Mouse (Mus musculus): ENCODE measurements at regions not wholly inside any gene's neighbourhood (a gene's known extent, or its start where the extent isn't known, plus 50 kb on each side); places are given as distances from the start of the nearest gene placed in this dataset.

DNA sequence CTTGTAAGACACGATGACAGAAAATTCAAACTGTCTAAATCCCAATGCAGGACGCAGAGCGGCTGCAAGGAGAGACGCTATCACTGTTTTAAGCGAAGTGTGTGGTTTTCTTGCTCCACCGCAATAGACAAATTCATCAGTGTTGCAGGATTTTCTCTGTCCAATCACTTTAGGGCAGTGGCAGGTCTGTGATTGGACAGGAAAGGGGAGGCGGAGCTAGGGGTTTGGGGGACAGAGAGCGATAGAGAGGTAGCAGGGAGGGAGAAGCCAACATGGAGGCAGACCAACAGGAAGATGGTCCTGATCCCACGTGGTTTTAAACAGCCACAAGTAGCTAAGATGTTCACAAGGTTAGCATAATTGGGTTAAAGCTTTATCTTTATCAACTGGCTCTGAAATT is 209.7 kb upstream of the Runx1 start:
- no peak for DNase-seq (ENCODE audit: extremely low read depth, insufficient read length, low spot score)

DNA sequence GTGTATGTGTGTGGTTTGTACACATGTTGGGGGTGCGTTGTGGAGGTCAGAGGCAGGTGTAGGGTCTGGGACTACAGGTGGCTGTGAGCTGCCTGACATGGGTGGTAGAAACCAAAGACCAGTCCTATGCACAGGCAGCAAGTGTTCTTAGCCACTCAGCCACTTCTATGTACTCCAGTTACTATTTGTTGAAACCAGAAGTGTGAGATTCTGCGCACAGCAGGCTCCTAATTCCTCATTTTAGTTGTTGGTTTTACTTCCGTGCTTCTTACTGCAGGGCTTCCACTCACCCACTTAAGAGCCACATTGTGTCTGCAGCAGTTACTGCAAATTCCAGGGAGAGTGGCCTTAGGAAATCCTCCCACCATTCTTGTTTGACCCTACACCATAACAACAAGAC is 208.0 kb upstream of the Runx1 start:
- DNase-seq (ENCODE audit: extremely low read depth, insufficient read length, low spot score) = no peak

DNA sequence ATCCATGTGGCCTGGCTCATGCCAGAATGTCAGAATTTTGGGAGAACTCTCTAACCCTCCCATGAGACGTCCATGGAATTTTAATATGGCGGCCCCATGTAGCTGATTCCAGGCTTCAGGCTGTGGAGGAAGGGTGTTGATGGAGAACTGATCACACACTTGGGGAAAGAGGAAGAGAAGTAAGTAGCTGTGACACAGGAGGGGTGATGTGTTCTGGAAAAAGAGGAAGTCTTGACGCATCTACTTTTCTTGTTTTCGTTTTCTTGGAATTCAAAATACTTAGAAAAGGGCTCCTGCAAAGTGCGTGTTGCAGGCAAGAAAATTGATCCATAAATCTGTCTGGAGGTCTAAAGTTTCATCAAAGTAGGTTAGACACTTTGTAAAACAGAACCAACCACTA is 205.7 kb upstream of the Runx1 start:
- DNase-seq (ENCODE audit: extremely low read depth, insufficient read length, low spot score) = no peak

DNA sequence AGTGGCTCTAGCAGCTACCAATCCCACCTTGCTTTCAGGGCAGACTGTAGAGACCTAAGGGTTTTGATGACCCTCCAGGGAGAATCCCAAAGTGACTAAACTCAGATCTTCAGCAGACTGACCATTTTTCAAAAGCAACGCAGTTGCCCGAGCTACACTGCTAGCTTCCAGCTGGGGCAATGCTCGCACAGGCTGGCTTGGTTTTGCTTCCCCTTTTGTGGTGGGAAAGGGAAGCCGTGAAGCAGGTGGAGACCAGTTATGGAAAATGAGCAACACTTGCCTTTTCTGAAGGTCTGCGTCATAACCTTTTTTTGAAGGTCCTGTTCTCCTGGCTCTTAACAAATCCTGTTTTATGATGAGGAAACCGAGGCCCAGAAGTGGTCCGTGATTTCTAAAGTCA is 202.7 kb upstream of the Runx1 start:
- no peak for DNase-seq (ENCODE audit: extremely low read depth, insufficient read length, low spot score)

DNA sequence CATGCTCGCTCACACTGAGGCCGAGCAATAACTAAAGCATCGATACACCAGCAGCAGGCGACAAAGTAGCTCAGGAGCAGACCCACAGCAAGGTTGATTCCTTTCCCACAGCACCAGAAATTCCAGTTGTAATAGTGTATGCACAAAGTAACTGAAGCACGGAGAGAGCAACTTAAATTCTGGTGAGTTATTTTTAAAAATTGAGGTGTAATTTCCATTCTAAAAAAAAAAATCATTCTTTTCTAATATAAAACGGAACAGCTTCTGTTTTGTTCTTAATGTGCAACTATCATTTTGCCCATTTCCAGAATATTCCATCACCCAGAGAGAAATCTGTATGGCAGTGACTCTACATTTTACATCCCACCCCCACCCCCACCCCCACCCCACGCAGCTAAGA is 202.1 kb upstream of the Runx1 start:
- DNase-seq (ENCODE audit: extremely low read depth, insufficient read length, low spot score) = no peak

DNA sequence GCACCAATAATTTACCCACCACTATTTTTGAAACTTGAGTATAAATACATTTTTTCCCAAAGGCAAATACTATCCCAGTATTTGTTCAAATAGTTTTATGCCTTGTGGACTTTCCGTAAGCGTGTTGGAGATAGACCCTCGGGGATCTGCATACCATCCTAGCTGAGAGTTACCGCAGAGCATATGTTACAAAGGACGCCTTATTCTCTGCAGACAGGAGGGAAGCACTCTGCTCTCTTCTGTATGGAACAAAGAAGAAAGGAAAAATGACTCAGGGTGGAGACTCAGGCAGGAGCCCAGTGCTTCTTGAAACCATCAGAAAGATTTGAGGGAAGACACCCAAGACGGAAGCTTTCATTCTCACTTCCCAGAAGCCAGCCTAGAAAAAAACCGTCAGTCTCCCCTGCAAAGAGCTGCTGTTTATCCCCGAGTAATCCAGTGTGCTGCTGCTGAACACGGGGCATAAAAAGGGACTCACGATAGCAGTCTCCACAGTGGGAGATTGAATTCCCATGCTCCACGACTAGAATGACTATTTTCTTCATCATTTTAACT is 200.2 kb upstream of the Runx1 start:
- DNase-seq (ENCODE audit: extremely low read depth, insufficient read length, low spot score) = no peak

DNA sequence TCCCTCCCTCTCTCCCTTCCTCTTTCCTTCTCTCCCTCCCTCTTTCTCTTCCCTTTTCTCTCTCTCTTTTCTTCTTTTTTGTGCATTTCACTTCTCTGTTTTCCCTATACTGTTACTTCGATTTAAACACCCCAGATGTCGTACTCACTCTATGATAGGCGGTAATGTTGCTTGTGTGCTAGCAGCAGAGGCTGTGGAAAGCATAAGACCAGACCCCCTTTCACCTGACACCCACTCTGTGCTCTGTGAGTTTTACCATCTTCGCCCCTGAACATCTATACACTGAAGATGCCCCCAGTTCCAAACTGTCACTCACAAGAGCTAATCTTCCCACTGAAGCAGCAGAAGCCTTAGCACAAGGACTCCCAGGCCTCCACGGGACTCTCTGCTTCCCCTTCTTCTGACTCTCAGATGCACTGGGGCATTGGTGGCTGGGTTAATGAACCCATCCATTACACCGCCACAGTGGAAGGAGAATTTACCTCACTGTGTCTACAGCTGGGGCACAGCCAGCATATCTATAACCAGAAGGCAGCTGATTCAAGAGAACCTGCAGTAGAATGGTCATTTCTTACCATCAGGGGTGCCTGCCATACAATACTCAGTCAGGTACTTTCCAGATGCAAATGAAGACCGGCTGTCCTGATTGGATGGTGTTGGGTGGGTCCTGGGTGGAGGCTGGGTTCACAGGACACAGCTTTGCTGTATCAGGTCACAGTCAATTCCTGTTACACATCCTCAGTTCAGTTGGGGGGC is 194.0 kb upstream of the Runx1 start:
- no peak for DNase-seq (ENCODE audit: extremely low read depth, insufficient read length, low spot score)

DNA sequence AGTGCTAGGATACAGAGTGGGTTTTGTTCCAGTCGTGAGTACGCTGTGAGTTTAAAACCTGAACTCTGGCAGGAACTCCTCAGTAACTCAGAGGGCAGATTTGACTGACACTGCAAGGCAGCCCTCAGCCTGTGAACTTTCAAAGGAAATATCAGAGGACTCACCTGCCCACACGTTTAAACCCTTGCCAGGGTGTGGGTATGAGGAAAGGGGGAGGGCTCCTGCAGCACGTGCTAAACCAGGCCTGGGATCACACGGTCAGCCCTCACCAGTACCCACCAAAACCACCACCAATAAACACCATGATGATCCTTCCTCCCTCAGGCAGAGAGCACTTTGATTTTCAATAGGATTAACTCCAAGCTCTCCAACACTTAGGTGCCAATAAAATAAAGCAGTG is 192.8 kb upstream of the Runx1 start:
- no peak for DNase-seq (ENCODE audit: extremely low read depth, insufficient read length, low spot score)

DNA sequence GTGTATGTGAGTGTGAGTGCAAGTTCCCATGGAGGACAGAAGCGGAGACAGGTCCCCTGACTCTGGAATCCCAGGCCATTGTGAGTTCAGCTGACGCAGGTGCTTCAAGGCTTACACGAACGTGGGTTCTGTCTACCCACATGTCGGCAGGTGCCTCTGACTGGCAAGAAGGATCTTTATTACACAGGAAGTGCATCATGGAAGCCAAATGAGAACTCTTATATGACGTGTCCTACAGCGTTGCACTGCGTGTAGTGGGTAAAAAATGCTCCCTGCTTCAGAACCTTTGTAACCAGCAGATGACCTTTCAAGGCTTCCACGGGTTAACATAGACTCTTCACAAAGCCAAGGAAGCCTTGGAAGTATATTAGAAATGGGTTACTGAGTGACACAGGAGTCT is 191.1 kb upstream of the Runx1 start:
- no peak for DNase-seq (ENCODE audit: extremely low read depth, insufficient read length, low spot score)

DNA sequence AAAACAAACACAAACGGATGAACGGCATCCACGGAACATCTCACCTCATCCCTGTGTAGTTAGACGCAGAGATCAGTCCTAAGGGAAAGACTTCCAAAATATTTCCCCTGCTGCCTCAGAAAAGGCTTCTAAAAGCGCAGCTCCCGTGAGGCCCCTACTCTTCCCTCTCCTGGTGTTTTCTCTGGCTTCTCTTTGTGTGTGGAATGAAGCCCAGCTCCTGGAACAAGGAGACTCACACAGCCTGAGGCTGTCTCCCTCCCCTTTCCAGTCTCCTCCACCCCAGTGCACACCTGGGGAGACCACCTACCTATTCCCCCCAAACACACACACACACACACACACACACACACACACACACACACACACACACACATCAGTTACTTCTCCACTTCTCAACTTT is 189.7 kb upstream of the Runx1 start:
- DNase-seq (ENCODE audit: extremely low read depth, insufficient read length, low spot score) = no peak

DNA sequence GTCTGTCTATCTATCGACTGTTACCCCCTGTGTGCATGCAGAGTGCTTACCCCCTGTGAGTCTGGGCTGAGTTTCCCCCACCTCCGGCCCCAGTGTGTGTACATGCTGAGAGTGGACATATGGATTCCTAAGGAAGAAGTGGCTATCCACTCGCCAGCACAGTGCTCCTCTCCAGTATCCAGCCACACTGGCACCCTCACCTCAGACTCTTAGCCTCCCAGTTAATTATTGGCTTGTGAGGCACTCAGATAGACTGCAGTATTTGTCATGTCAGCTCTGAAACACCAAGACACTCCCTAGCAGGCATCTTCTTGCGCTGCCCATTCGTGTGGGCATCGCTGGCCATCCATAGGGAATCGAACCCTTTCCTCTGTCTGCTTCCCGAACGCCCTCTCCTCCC is 189.0 kb upstream of the Runx1 start:
- no peak for DNase-seq (ENCODE audit: extremely low read depth, insufficient read length, low spot score)

DNA sequence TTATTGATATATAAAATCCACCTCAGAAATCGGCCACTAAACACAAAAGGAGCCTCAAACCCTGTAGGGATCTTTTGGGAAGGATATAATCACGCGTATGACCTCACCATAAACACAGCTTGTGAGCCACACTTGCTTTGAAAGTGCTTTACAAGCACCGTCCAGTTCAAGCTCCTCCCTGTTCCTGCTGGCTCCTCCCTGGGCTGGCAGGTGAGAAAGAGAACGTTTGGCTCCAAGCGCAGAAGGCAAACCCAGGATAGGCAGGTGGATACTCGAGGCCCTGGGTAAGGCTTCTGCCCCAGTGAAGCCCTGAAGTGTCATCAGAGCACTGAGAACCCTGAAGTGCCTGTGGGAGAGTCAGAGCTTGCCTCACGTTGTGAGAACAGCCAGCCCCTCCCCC is 187.9 kb upstream of the Runx1 start:
- no peak for DNase-seq (ENCODE audit: extremely low read depth, insufficient read length, low spot score)

DNA sequence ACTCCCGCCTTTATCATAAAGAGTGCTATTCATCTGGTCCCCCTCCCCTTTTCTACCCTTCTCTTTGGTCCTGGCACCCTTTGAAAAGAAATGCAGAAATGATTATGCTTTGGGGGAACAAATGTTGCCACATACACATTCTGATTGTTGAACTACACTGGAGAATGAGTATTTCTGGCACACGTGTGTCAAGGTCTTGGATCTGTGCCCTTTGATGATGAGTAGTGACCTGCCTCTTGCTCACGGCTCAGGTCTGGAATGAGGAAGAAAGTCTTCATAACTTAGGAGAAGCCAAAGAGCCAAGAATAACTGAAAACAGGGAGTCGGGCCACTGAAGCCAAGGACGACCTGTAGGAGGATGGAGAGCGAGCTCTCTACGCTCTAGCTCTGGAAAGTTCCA is 187.3 kb upstream of the Runx1 start:
- no peak for DNase-seq (ENCODE audit: extremely low read depth, insufficient read length, low spot score)

DNA sequence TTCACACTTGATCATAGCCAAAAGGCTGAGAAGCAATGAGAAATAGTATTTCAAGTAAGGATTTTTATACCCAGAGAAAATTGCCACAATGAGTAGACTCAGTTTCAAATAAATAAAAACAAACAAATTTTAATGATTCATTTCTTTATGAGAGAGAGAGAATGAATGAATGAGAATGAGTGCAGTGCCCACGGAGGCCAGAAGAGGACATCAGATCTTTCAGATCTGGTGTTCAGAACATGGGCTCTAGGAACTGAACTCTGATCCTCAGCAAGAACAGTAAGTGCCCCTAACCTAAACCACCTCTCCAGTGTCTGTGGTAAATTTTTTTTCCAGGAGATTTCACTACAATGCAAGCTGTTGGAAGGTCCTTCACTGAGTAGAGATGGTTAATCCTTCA is 185.5 kb upstream of the Runx1 start:
- DNase-seq (ENCODE audit: extremely low read depth, insufficient read length, low spot score) = no peak

DNA sequence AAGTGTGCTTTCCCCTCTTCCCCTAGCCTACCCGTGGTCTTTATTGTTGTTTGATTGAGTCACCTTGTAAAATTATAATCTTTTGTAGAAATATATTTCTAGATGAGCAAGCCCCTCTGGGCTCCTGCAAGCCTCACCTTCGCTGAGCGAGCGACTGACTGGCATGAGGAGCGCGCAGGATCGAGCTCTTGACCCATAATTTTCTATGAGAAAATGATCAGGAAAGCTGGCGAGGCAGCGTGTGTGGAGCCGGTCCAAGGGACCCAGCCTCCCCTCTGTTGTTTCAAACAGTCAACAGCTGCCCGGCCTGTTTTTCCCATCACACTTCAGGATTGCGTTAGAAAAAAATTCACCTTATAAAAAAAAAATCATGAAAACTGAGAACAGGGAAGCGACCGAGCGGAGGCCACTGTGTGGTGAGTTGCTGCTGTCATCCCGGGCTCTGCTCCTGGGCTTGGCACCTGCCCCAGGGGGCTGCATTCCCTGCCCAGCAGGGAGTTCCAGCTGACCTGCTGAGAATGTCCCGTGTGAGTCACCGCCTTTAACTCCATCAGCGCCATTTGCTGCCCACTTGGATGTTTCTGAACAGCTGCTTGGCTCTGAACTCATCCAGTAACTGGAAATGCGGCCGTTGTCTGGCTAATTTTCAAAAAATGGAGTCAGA is 180.5 kb upstream of the Runx1 start:
- peak; percentile 92 for DNase-seq (ENCODE audit: extremely low read depth, insufficient read length, low spot score)

DNA sequence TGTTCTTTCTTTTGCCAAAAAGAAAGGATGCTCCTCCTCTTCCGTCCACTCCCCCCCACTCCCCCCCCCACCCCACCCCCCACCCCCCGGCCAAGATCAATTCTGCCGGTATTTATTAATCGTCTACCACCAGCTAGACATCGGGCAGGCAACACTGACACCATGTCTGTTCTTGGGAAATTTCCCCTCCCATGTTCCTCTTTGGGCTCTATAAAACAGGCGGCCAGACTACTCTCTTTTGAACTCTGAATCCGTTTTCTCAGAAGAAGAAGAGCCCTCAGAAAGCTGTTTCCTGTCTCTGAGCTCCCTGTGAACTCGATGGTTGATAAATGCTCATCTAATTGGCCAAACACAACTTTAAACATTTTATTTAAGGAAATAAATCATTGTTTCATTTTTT is 179.5 kb upstream of the Runx1 start:
- DNase-seq (ENCODE audit: extremely low read depth, insufficient read length, low spot score) = peak; percentile 32

DNA sequence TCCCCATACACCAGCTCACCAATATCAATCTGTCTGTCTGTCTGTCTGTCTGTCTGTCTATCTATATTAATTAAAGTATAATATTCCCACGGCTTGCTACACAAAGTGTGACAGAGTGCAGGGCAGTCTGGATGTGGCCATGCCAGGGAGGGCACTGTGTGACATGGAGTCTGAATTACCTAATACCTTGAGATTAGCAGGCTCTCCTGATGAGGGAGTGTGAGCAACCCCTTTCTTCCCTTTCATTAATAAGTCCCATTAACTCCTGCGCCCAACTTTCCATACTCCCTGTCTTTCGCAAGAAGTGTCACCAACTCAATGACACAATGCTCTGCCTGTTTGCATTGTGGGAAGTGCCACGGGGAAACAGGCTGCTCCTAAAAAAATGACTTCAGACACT is 177.9 kb upstream of the Runx1 start:
- no peak for DNase-seq (ENCODE audit: extremely low read depth, insufficient read length, low spot score)

DNA sequence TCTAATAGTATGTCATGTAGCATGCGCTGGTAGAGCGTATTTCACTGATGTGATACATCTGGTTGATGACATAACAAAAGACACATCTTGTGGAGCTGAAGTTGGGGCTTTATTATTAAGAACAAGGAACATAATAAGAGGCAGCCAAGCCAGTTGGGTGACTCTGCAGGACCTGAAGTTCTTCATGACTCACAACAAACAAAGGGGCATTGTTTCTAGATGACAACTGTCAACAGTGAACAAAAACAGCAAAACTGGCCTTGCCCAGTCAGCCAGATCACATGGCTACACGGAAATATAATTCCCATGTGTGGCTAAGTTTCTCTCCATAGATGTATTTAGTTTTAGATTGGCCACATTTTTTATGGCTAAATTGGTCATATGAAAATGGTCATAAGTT is 172.7 kb upstream of the Runx1 start:
- no peak for DNase-seq (ENCODE audit: extremely low read depth, insufficient read length, low spot score)

DNA sequence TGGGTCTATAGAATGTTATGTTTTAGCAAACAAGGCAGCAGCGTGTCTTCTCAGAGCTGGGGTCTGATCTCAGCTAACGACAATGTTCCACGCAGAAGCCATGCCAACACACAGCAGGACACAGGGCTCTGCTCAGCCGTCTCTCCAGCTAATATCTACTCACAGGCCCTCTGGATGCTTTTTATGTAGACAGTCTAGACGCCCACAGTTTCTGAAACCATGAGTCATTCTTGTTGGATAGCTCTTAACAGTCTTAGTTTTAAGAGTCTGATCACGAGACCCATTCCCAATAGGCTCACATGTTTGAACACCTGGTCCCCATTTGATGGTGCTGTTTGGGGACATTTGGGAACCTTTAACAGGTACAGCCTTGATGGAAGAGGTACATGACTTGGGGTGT is 171.7 kb upstream of the Runx1 start:
- DNase-seq (ENCODE audit: extremely low read depth, insufficient read length, low spot score) = peak; percentile 28

DNA sequence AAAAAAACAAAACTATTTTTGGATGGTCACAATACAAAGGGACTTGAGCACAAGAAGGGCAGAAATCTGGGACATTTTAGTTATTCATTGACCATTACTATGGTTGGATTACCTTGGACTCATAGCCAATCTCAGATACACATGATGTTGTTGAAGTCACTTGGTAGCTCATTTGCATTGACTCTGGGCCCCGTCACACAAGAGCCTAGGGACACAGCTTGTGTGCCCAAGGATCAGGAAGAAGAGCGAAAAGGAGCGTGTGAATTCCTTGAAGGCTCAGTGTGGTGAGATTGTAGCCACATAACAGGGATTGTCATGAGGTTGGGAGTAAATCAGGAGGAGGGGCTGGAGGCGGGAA is 170.0 kb upstream of the Runx1 start:
- no peak for DNase-seq (ENCODE audit: extremely low read depth, insufficient read length, low spot score)

DNA sequence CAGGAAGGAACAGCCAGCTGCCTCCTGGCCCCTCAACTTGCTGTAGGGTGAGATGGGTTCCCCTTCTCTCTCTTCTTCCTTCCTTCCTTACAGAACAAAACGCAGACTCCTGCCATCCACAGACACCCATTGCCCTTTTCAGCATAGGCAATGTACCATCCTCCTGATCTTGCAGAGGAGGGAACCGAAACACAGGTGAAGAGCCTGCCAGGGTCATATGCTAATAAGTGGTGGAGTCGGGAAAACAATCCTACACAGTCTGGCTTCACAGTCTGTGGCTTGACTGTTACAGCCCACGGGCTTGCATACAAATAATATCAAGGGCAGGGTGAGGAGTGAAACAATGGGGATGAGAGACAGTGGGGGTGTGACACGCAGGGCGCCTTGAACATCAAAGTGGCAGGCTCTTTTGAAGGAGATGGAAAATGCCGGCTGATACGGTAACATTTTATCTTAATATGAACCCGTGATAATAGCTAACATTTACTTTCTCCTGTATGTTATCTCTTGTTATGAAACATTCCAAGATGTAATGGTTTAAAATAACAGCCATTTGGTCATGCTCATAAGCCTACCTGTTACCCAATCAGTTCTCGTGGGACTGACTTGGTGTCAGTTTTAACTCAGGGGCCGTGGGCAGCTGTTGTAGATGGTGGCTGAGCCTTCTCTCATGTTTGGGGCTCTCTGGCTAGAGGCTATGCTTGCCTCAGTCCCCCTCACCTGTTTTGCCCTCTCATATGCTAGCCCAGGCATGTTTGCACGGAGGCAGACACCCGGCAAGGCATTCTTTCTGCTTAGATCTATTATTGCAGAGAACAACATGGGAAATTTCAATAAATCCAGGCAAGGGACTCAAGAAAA is 169.4 kb upstream of the Runx1 start:
- DNase-seq (ENCODE audit: extremely low read depth, insufficient read length, low spot score) = no peak

DNA sequence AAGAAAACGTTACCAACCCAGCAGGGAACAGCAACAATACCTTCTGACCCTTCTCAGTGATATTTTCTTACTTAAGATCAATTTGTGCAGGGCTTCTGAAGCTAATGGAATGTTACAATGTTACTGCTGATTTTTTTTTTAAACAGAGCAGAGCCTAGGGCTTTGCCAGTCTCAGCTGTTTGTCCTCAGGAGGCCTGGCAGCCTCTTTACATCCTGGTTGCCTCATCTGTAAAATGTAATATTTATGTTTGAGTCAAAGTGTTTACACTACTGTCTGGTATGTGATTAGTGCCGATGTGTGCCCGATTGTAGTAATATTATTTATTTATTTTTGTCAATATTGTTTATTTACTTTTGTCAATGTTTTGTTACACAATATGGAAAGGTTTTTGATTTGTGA is 166.9 kb upstream of the Runx1 start:
- DNase-seq (ENCODE audit: extremely low read depth, insufficient read length, low spot score) = no peak

All from 3134 (cell line).